Mouse (Mus musculus) embryo, embryonic 9.5 days (tissue): ENCODE measurements around the gene Gm13279.
"Not testable (repeated sequence)": the region's sequence is repeated elsewhere in the genome, so short reads cannot be mapped to it uniquely, and the experiment has no call there.

Source experiments
- DNase-seq: peaks from one replicate; pipeline ENCODE4 v3.0.0-alpha.2; 2017; ENCODE audit errors: extremely low spot score

Gm13279 gene

GRCm38 (mm10) chr4:88793936-88794675, 3.1 kb upstream of the Gm13279 start, which contains the start of gene Gm13275:
TSS of gene Gm13275 (plus strand) at chr4:88794487.
- DNase-seq: not testable (repeated sequence)

- not testable (repeated sequence) for DNase-seq
Observed at GRCm38 (mm10) chr4:88799365-88799764, 2.2 kb downstream of the Gm13279 start, which contains the start of gene Gm13285. TSS of gene Gm13285 (plus strand) at chr4:88799665.

GRCm38 (mm10) chr4:88802954-88803353, 5.8 kb downstream of the Gm13279 start, which contains the start of gene Gm13287:
TSS of gene Gm13287 (plus strand) at chr4:88803254.
- DNase-seq: not testable (repeated sequence)

- not testable (repeated sequence) for DNase-seq
Observed at GRCm38 (mm10) chr4:88805231-88805630, 8.0 kb downstream of the Gm13279 start, which contains the start of gene Gm13288. TSS of gene Gm13288 (plus strand) at chr4:88805531.

GRCm38 (mm10) chr4:88805761-88806160, 8.6 kb downstream of the Gm13279 start:
- DNase-seq: not testable (repeated sequence)

- no peak for DNase-seq
Observed at GRCm38 (mm10) chr4:88815928-88816327, 18.7 kb downstream of the Gm13279 start, which contains the start of gene Ifna7. TSS of gene Ifna7 (plus strand) at chr4:88816228.

GRCm38 (mm10) chr4:88819659-88820058, 22.5 kb downstream of the Gm13279 start, which contains the start of gene Ifna11:
TSS of gene Ifna11 (plus strand) at chr4:88819959.
- no peak for DNase-seq

GRCm38 (mm10) chr4:88822995-88823394, 25.8 kb downstream of the Gm13279 start:
- no peak for DNase-seq

DNA sequence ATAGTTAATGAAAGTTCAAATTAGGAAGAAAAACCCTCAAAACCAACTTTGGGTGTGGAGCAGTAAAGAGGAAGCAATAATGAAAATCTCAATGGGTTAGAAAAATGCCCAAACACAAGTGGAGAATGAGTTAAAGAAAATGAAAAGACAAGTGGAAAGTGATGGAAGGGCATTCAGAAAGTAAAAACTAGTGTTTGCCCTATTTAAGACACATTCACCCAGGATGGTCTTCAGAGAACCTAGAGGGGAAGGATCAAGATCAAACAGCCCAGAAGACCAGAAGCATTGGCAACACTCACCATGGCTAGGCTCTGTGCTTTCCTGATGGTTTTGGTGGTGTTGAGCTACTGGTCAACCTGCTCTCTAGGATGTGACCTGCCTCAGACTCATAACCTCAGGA, 29.9 kb downstream of the Gm13279 start, which contains the start of gene Ifna6:
TSS of gene Ifna6 (plus strand) at position 301 of the 400 bp plus-strand sequence.
- not testable (repeated sequence) for DNase-seq

DNA sequence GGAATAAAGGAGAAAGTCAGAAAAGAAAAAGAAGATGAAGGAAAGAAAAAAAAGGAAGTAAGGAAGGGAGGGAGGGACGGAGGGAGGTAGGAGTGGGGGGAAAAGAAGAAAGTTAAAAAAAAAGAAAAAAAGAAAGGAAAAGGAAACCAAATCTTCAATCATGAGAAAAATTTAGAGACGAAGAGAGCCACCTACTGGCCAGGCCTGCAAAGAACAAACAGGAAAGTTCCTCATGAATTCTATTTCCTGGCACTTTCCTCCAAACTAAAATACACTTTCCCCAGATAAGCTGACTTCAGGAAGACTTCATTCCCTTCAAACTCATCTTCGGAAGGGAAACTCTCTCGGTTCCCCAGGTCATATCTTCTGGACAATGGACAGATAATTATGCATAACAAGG, 33.3 kb downstream of the Gm13279 start:
- no peak for DNase-seq

GRCm38 (mm10) chr4:88835225-88835624, 38.0 kb downstream of the Gm13279 start, which contains the start of gene Ifna5:
TSS of gene Ifna5 (plus strand) at chr4:88835525.
- DNase-seq: not testable (repeated sequence)

GRCm38 (mm10) chr4:88838828-88839227, 41.6 kb downstream of the Gm13279 start:
- DNase-seq: no peak

- no peak for DNase-seq
Observed at GRCm38 (mm10) chr4:88840058-88840457, 42.9 kb downstream of the Gm13279 start.

DNA sequence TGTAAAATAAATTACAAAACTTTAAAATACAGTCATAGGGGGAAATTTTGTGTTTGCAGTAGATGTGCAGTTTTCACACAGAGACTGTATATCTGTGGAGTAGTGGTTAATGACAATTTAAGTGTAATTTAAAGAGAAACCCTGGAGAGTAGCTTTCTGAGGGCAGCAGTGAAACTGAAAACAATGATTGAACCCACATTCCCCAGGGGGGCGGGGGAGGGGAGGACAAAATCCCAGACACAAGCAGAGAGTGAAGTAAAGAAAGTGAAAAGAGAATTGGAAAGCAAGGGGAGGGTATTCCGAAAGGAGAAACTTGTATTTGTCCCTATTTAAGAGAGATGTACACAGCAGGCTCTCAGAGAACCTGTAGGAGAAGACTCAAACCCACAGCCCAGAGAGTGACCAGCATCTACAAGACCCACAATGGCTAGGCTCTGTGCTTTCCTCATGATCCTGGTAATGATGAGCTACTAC, 44.3 kb downstream of the Gm13279 start, which contains the start of gene Ifna4:
TSS of gene Ifna4 (plus strand) at position 424 of the 474 bp plus-strand sequence.
- DNase-seq: no peak

- no peak for DNase-seq
Observed at GRCm38 (mm10) chr4:88845334-88845733, 48.1 kb downstream of the Gm13279 start.
